Mouse (Mus musculus) midbrain, embryonic 12.5 days (tissue): ENCODE data around the gene Cd300a. TPM values are rescaled to one million over a fixed set of nuclear protein-coding genes. Genes with fewer than 3 reads are reported as not detected.

Experiments used
- ATAC-seq: fragments of 200-750 bp; cut with Nextera tagmentation; 2 replicates; pipeline ENCODE4 v1.8.0; 2017; ENCODE audit warnings: low read depth, moderate TSS enrichment, moderate library complexity; ENCODE audit not compliant: low FRiP score
- H3K27ac ChIP-seq: fragments of 300-500 bp; sonication (generic); replicated peaks from 2 replicates; pipeline ENCODE4 v1.5.1; 2016; ENCODE audit warnings: mild to moderate bottlenecking
- H3K27me3 ChIP-seq: fragments of 300-500 bp; sonication (generic); 2 replicates; pipeline ENCODE4 v1.6.1; 2016; ENCODE audit warnings: mild to moderate bottlenecking
- H3K36me3 ChIP-seq: fragments of 300-500 bp; sonication (generic); 2 replicates; pipeline ENCODE4 v1.6.1; 2016
- H3K4me1 ChIP-seq: fragments of 300-500 bp; sonication (generic); 2 replicates; pipeline ENCODE4 v1.6.1; 2016
- H3K4me2 ChIP-seq: fragments of 300-500 bp; sonication (generic); replicated peaks from 2 replicates; pipeline ENCODE4 v1.6.1; 2016; ENCODE audit warnings: mild to moderate bottlenecking, moderate library complexity
- H3K4me3 ChIP-seq: fragments of 300-500 bp; sonication (generic); 2 replicates; pipeline ENCODE4 v1.5.1; 2016; ENCODE audit warnings: mild to moderate bottlenecking
- H3K9ac ChIP-seq: fragments of 300-500 bp; sonication (generic); replicated peaks from 2 replicates; pipeline ENCODE4 v1.6.1; 2016; ENCODE audit warnings: mild to moderate bottlenecking, moderate library complexity
- H3K9me3 ChIP-seq: fragments of 300-500 bp; sonication (generic); 2 replicates; pipeline ENCODE4 v1.6.1; 2016; ENCODE audit warnings: mild to moderate bottlenecking
- WGBS: fragments of 180-500 bp; shearing (Covaris S2); methylation state at CpG from one replicate; pipeline ENCODE4 v1.1.7; 2016; 5-methylcytosine and 5-hydroxymethylcytosine counted together
- polyA plus RNA-seq: library from polyadenylated mRNA; unstranded; fragments of >200 nt; fragmentation: Nextera tagmentation; extraction: Ambion mirVana; gene quantifications from 2 replicates; pipeline ENCODE4 v1.2.1, GENCODE M21; 2016

Gene Cd300a
- polyA plus RNA-seq, 1 experiment from 2014 or later: 0.97 TPM

- Histone ChIP-seq H3K27ac (no peak overlapping the region), H3K4me3 (no peak overlapping the region), H3K9ac (no peak overlapping the region), H3K4me2 (no peak overlapping the region), H3K27me3 (peaks cover 17% of the 10 kb centered on the region; the same call in 1 of the 2 replicates), H3K36me3 (no peaks in the 10 kb centered on the region), H3K9me3 (peaks cover 4% of the 10 kb centered on the region; the same call in 1 of the 2 replicates), H3K4me1 (no peaks in the 10 kb centered on the region)
- no peak for ATAC-seq
- WGBS: 61% methylated on average over 7 of the region's 7 CpGs
Observed at GRCm38 (mm10) chr11:114914978-114915377, 25.1 kb downstream of the Cd300a start.

GRCm38 (mm10) chr11:114917120-114917519 is 27.3 kb downstream of the Cd300a start:
- no peak for ATAC-seq
- Histone ChIP-seq H3K27me3 (peaks cover 17% of the 10 kb centered on the region; the same call in 1 of the 2 replicates), H3K4me1 (no peaks in the 10 kb centered on the region), H3K27ac (no peak overlapping the region), H3K4me3 (no peak overlapping the region), H3K4me2 (no peak overlapping the region), H3K36me3 (no peaks in the 10 kb centered on the region), H3K9me3 (peaks cover 4% of the 10 kb centered on the region; the same call in 1 of the 2 replicates), H3K9ac (no peak overlapping the region)
- 81% methylated on average over 6 of the region's 6 CpGs for WGBS

GRCm38 (mm10) chr11:114922439-114922838 is 32.6 kb downstream of the Cd300a start:
- Histone ChIP-seq H3K9ac (no peak overlapping the region), H3K4me2 (no peak overlapping the region), H3K27ac (no peak overlapping the region), H3K36me3 (no peaks in the 10 kb centered on the region), H3K9me3 (peaks cover 4% of the 10 kb centered on the region; the same call in 1 of the 2 replicates), H3K4me3 (no peak overlapping the region), H3K27me3 (no peaks in the 10 kb centered on the region), H3K4me1 (no peaks in the 10 kb centered on the region)
- no peak for ATAC-seq
- 75% methylated on average over 4 of the region's 4 CpGs for WGBS

- Histone ChIP-seq H3K4me2 (no peak overlapping the region), H3K9ac (no peak overlapping the region), H3K27me3 (no peaks in the 10 kb centered on the region), H3K4me3 (no peak overlapping the region), H3K27ac (no peak overlapping the region), H3K36me3 (no peaks in the 10 kb centered on the region), H3K4me1 (no peaks in the 10 kb centered on the region), H3K9me3 (peaks cover 3% of the 10 kb centered on the region; the same call in 1 of the 2 replicates)
- ATAC-seq: no peak
- WGBS: 72% methylated on average over 4 of the region's 4 CpGs
Observed at GRCm38 (mm10) chr11:114923961-114924360, 34.1 kb downstream of the Cd300a start.

- H3K36me3 ChIP-seq: no peaks in the 10 kb centered on the region
- no peak overlapping the region for H3K27ac ChIP-seq
- H3K4me1 ChIP-seq: no peaks in the 10 kb centered on the region
- no peak overlapping the region for H3K4me3 ChIP-seq
- H3K9ac ChIP-seq: no peak overlapping the region
- no peak overlapping the region for H3K4me2 ChIP-seq
- no peaks in the 10 kb centered on the region for H3K27me3 ChIP-seq
- ATAC-seq: no peak
- no peaks in the 10 kb centered on the region for H3K9me3 ChIP-seq
- WGBS: 85% methylated on average over 2 of the region's 2 CpGs
Observed at GRCm38 (mm10) chr11:114929581-114929980, 39.7 kb downstream of the Cd300a start.

GRCm38 (mm10) chr11:114931041-114931440 is 41.2 kb downstream of the Cd300a start:
- no peaks in the 10 kb centered on the region for H3K36me3 ChIP-seq
- H3K9me3 ChIP-seq: no peaks in the 10 kb centered on the region
- no peak overlapping the region for H3K27ac ChIP-seq
- no peak overlapping the region for H3K4me3 ChIP-seq
- WGBS: 86% methylated on average over 5 of the region's 5 CpGs
- H3K4me2 ChIP-seq: no peak overlapping the region
- no peak overlapping the region for H3K9ac ChIP-seq
- H3K4me1 ChIP-seq: no peaks in the 10 kb centered on the region
- H3K27me3 ChIP-seq: no peaks in the 10 kb centered on the region
- ATAC-seq: no peak

- Histone ChIP-seq H3K9ac (no peak overlapping the region), H3K4me1 (no peaks in the 10 kb centered on the region), H3K36me3 (no peaks in the 10 kb centered on the region), H3K27ac (no peak overlapping the region), H3K4me2 (no peak overlapping the region), H3K4me3 (no peak overlapping the region), H3K27me3 (no peaks in the 10 kb centered on the region), H3K9me3 (no peaks in the 10 kb centered on the region)
- ATAC-seq: no peak
- 84% methylated on average over 4 of the region's 4 CpGs for WGBS
Observed at GRCm38 (mm10) chr11:114933591-114933990, 43.8 kb downstream of the Cd300a start.

GRCm38 (mm10) chr11:114934144-114934543 is 44.3 kb downstream of the Cd300a start, which contains the start of gene Cd300lb:
TSS of gene Cd300lb (minus strand) at chr11:114934386.
- no peaks in the 10 kb centered on the region for H3K36me3 ChIP-seq
- H3K9me3 ChIP-seq: no peaks in the 10 kb centered on the region
- ATAC-seq: no peak
- H3K4me1 ChIP-seq: no peaks in the 10 kb centered on the region
- no peak within 1 kb of the TSS for H3K4me3 ChIP-seq
- no peak within 1 kb of the TSS for H3K27ac ChIP-seq
- H3K9ac ChIP-seq: no peak within 1 kb of the TSS
- WGBS: 64% methylated on average over 6 of the region's 6 CpGs
- no peak within 1 kb of the TSS for H3K4me2 ChIP-seq
- no peaks in the 10 kb centered on the region for H3K27me3 ChIP-seq

Other genes starting within 250 kb of the Cd300a start
- 839 and 864 TPM in 2 replicates for gene Rpl38, start 221.5 kb upstream of the Cd300a start, polyA plus RNA-seq
- gene Ttyh2, start 214.6 kb upstream of the Cd300a start, polyA plus RNA-seq: 12.3 and 15.1 TPM in 2 replicates
- 1.3 and 2.4 TPM in 2 replicates for gene Dnaic2, start 162.6 kb upstream of the Cd300a start, polyA plus RNA-seq
- gene Kif19a, start 124.7 kb upstream of the Cd300a start, polyA plus RNA-seq: 0.45 and 0.73 TPM in 2 replicates
- gene Btbd17, start 94.1 kb upstream of the Cd300a start, polyA plus RNA-seq: 61.0 and 68.5 TPM in 2 replicates
- gene Gpr142, start 91.1 kb upstream of the Cd300a start, polyA plus RNA-seq: not detected in 2 replicates
- 10.4 and 16.8 TPM in 2 replicates for gene Gprc5c, start 38.9 kb upstream of the Cd300a start, polyA plus RNA-seq
- gene Cd300lb, start 44.3 kb downstream of the Cd300a start, polyA plus RNA-seq: 0.08 TPM in 1 of 2 replicates, not detected in the other
- gene Cd300c, start 79.1 kb downstream of the Cd300a start, polyA plus RNA-seq: not detected in 2 replicates
- gene Cd300ld, start 99.9 kb downstream of the Cd300a start, polyA plus RNA-seq: 0.10 and 0.11 TPM in 2 replicates
- 0.85 and 1.2 TPM in 2 replicates for gene Cd300c2, start 111.8 kb downstream of the Cd300a start, polyA plus RNA-seq
- not detected in 2 replicates for gene Cd300ld2, start 126.2 kb downstream of the Cd300a start, polyA plus RNA-seq
- gene Cd300ld4, start 137.0 kb downstream of the Cd300a start, polyA plus RNA-seq: not detected in 2 replicates
- gene Cd300ld5, start 147.7 kb downstream of the Cd300a start, polyA plus RNA-seq: not detected in 2 replicates
- not detected in 2 replicates for gene Cd300ld3, start 158.4 kb downstream of the Cd300a start, polyA plus RNA-seq
- not detected in 2 replicates for gene Cd300e, start 172.1 kb downstream of the Cd300a start, polyA plus RNA-seq
- 1.5 TPM in 2 replicates for gene Rab37, start 201.4 kb downstream of the Cd300a start, polyA plus RNA-seq
- gene Cd300lf, start 244.0 kb downstream of the Cd300a start, polyA plus RNA-seq: 0.15 and 0.24 TPM in 2 replicates